Mouse (Mus musculus) bone marrow macrophage, adult 2 months (primary cell): ENCODE results near the gene Nif3l1.

Experiments used
- CTCF ChIP-seq: IDR thresholded peaks from 2 replicates; pipeline ENCODE4 v1.5.1; 2012; ENCODE audit warnings: low read depth, mild to moderate bottlenecking, low read length, moderate library complexity
- POLR2A ChIP-seq: IDR thresholded peaks from 2 replicates; pipeline ENCODE4 v1.6.1; 2012; ENCODE audit warnings: mild to moderate bottlenecking, low read depth, low read length, borderline replicate concordance

GRCm38 (mm10) chr1:58503793-58504370, 58.9 kb downstream of the Nif3l1 start:
- no peak for TF ChIP-seq POLR2A
- TF ChIP-seq CTCF: no peak
